Mouse (Mus musculus) neural tube, embryonic 14.5 days (tissue): ENCODE measurements around the gene Selenof. TPM values are rescaled to one million over a fixed set of nuclear protein-coding genes. Genes with fewer than 3 reads are reported as not detected.
A peak's percentile ranks its signal among the peaks of the same experiment; 100 is the strongest.

ENCODE experiments used
- ATAC-seq: fragments of 200-750 bp; cut with Nextera tagmentation; 2 replicates; pipeline ENCODE4 v1.8.0; 2017; ENCODE audit warnings: low read depth, mild to moderate bottlenecking, moderate TSS enrichment, moderate library complexity
- H3K27ac ChIP-seq: fragments of 300-500 bp; sonication (generic); 2 replicates; pipeline ENCODE4 v1.5.1; 2014; ENCODE audit warnings: low read depth, mild to moderate bottlenecking, control low read depth, low read length, moderate library complexity, mixed read lengths
- H3K27me3 ChIP-seq: fragments of 300-500 bp; sonication (generic); 2 replicates; pipeline ENCODE4 v1.6.1; 2014; ENCODE audit warnings: low read length; ENCODE audit not compliant: control insufficient read depth, insufficient read depth
- H3K36me3 ChIP-seq: fragments of 300-500 bp; sonication (generic); 2 replicates; pipeline ENCODE4 v1.6.1; 2014; ENCODE audit warnings: low read length, mixed read lengths; ENCODE audit not compliant: control insufficient read depth, insufficient read depth
- H3K4me1 ChIP-seq: fragments of 300-500 bp; sonication (generic); 2 replicates; pipeline ENCODE4 v1.6.1; 2014; ENCODE audit warnings: low read length; ENCODE audit not compliant: control insufficient read depth, insufficient read depth
- H3K4me2 ChIP-seq: fragments of 300-500 bp; sonication (generic); 2 replicates; pipeline ENCODE4 v1.6.1; 2014; ENCODE audit warnings: mild to moderate bottlenecking, low read depth, low read length, control low read depth
- H3K4me3 ChIP-seq: fragments of 300-500 bp; sonication (generic); 2 replicates; pipeline ENCODE4 v1.5.1; 2014; ENCODE audit warnings: low read depth, low read length, control low read depth, mixed read lengths
- H3K9ac ChIP-seq: fragments of 300-500 bp; sonication (generic); replicated peaks from 2 replicates; pipeline ENCODE4 v1.6.1; 2014; ENCODE audit warnings: low read depth, mild to moderate bottlenecking, control low read depth, low read length, mixed read lengths
- H3K9me3 ChIP-seq: fragments of 300-500 bp; sonication (generic); 2 replicates; pipeline ENCODE4 v1.6.1; 2016; ENCODE audit warnings: low read length; ENCODE audit not compliant: control insufficient read depth
- WGBS: fragments of 180-500 bp; shearing (Covaris S2); extraction: QIAGEN DNeasy Blood & Tissue Kit; methylation state at CpG from one replicate; pipeline ENCODE4 v1.1.7; 2014; 5-methylcytosine and 5-hydroxymethylcytosine counted together
- polyA plus RNA-seq: library from polyadenylated mRNA; unstranded; fragments of >200 nt; fragmentation: Nextera tagmentation; extraction: Ambion mirVana; gene quantifications from 2 replicates; pipeline ENCODE4 v1.2.1, GENCODE M21; 2014

Selenof gene
- polyA plus RNA-seq, 1 experiment from 2014 or later: 485 TPM

GRCm38 (mm10) chr3:144545152-144545551 lies 25.0 kb upstream of the Selenof start:
- Histone ChIP-seq H3K4me2 (no peak overlapping the region), H3K9ac (no peak overlapping the region), H3K27me3 (no peaks in the 10 kb centered on the region), H3K4me3 (no peak overlapping the region), H3K27ac (no peak overlapping the region), H3K4me1 (0 out of 2 replicates have a peak, but pooled peaks cover 3% of the 10 kb centered on the region), H3K9me3 (no peaks in the 10 kb centered on the region), H3K36me3 (no peaks in the 10 kb centered on the region)
- no peak for ATAC-seq
- 74% methylated on average over 7 of the region's 7 CpGs for WGBS

GRCm38 (mm10) chr3:144545832-144546231 lies 24.3 kb upstream of the Selenof start:
- Histone ChIP-seq H3K36me3 (no peaks in the 10 kb centered on the region), H3K9me3 (no peaks in the 10 kb centered on the region), H3K4me1 (0 out of 2 replicates have a peak, but pooled peaks cover 3% of the 10 kb centered on the region), H3K9ac (no peak overlapping the region), H3K27ac (no peak overlapping the region), H3K4me2 (no peak overlapping the region), H3K27me3 (no peaks in the 10 kb centered on the region), H3K4me3 (no peak overlapping the region)
- ATAC-seq: peak; percentile 33
- WGBS: 17% methylated on average over 4 of the region's 4 CpGs

- Histone ChIP-seq H3K4me1 (0 out of 2 replicates have a peak, but pooled peaks cover 3% of the 10 kb centered on the region), H3K9ac (no peak overlapping the region), H3K4me2 (no peak overlapping the region), H3K27ac (no peak overlapping the region), H3K27me3 (no peaks in the 10 kb centered on the region), H3K4me3 (no peak overlapping the region), H3K36me3 (no peaks in the 10 kb centered on the region), H3K9me3 (no peaks in the 10 kb centered on the region)
- no peak for ATAC-seq
- 45% methylated on average over 4 of the region's 4 CpGs for WGBS
These were observed 23.6 kb upstream of the Selenof start for GRCm38 (mm10) chr3:144546490-144546889.

- Histone ChIP-seq H3K36me3 (no peaks in the 10 kb centered on the region), H3K4me1 (0 out of 2 replicates have a peak, but pooled peaks cover 3% of the 10 kb centered on the region), H3K9ac (no peak overlapping the region), H3K4me2 (no peak overlapping the region), H3K9me3 (no peaks in the 10 kb centered on the region), H3K27ac (no peak overlapping the region), H3K4me3 (no peak overlapping the region), H3K27me3 (no peaks in the 10 kb centered on the region)
- 84% methylated on average over 7 of the region's 7 CpGs for WGBS
- no peak for ATAC-seq
These were observed 21.8 kb upstream of the Selenof start for GRCm38 (mm10) chr3:144548186-144548845.

- 0 out of 2 replicates have a peak, but pooled peaks cover 6% of the 10 kb centered on the region for H3K4me1 ChIP-seq
- H3K27me3 ChIP-seq: no peaks in the 10 kb centered on the region
- WGBS: 98% methylated on average over 5 of the region's 5 CpGs
- no peak for ATAC-seq
- H3K4me3 ChIP-seq: no peak overlapping the region
- H3K9me3 ChIP-seq: no peaks in the 10 kb centered on the region
- no peaks in the 10 kb centered on the region for H3K36me3 ChIP-seq
- no peak overlapping the region for H3K4me2 ChIP-seq
- no peak overlapping the region for H3K9ac ChIP-seq
- no peak overlapping the region for H3K27ac ChIP-seq
These were observed 20.1 kb upstream of the Selenof start for GRCm38 (mm10) chr3:144550036-144550435.

GRCm38 (mm10) chr3:144550659-144551058 lies 19.4 kb upstream of the Selenof start:
- Histone ChIP-seq H3K4me1 (0 out of 2 replicates have a peak, but pooled peaks cover 6% of the 10 kb centered on the region), H3K4me3 (no peak overlapping the region), H3K27ac (no peak overlapping the region), H3K27me3 (no peaks in the 10 kb centered on the region), H3K36me3 (no peaks in the 10 kb centered on the region), H3K9ac (no peak overlapping the region), H3K9me3 (no peaks in the 10 kb centered on the region), H3K4me2 (no peak overlapping the region)
- WGBS: 87% methylated on average over 5 of the region's 5 CpGs
- ATAC-seq: no peak

- H3K4me3 ChIP-seq: no peak overlapping the region
- no peak overlapping the region for H3K9ac ChIP-seq
- H3K27me3 ChIP-seq: no peaks in the 10 kb centered on the region
- H3K36me3 ChIP-seq: no peaks in the 10 kb centered on the region
- no peak overlapping the region for H3K4me2 ChIP-seq
- WGBS: 73% methylated on average over 4 of the region's 4 CpGs
- ATAC-seq: no peak
- H3K27ac ChIP-seq: no peak overlapping the region
- peaks cover 4% of the 10 kb centered on the region for H3K4me1 ChIP-seq
- H3K9me3 ChIP-seq: no peaks in the 10 kb centered on the region
These were observed 18.7 kb upstream of the Selenof start for GRCm38 (mm10) chr3:144551416-144551815.

- no peak overlapping the region for H3K4me2 ChIP-seq
- H3K36me3 ChIP-seq: no peaks in the 10 kb centered on the region
- no peaks in the 10 kb centered on the region for H3K27me3 ChIP-seq
- H3K4me3 ChIP-seq: no peak overlapping the region
- H3K9me3 ChIP-seq: no peaks in the 10 kb centered on the region
- no peak for ATAC-seq
- WGBS: 15% methylated on average over 7 of the region's 7 CpGs
- H3K9ac ChIP-seq: no peak overlapping the region
- no peak overlapping the region for H3K27ac ChIP-seq
- peaks cover 22% of the 10 kb centered on the region for H3K4me1 ChIP-seq
These were observed 16.2 kb upstream of the Selenof start for GRCm38 (mm10) chr3:144553942-144554341.

- Histone ChIP-seq H3K27ac (no peak overlapping the region), H3K4me1 (peaks cover 22% of the 10 kb centered on the region), H3K9ac (no peak overlapping the region), H3K36me3 (no peaks in the 10 kb centered on the region), H3K4me3 (no peak overlapping the region), H3K4me2 (no peak overlapping the region), H3K27me3 (no peaks in the 10 kb centered on the region), H3K9me3 (no peaks in the 10 kb centered on the region)
- WGBS: 68% methylated on average over 9 of the region's 9 CpGs
- peak; percentile 22; the same call in 1 of the 2 replicates for ATAC-seq
These were observed 15.6 kb upstream of the Selenof start for GRCm38 (mm10) chr3:144554503-144554902.
